Mouse (Mus musculus) olfactory bulb, adult 2 months (tissue): ENCODE results near the gene Sh3bp4. TPM values are rescaled to one million over a fixed set of nuclear protein-coding genes. Genes with fewer than 3 reads are reported as not detected.

Experiments
- H3K27ac ChIP-seq: fragments of 200-500 bp; 2 replicates; pipeline ENCODE4 v1.5.1; 2012; ENCODE audit warnings: low read depth, low read length; ENCODE audit not compliant: insufficient read depth
- H3K4me1 ChIP-seq: fragments of 200-500 bp; 2 replicates; pipeline ENCODE4 v1.6.1; 2012; ENCODE audit warnings: low read length; ENCODE audit not compliant: control insufficient read depth, insufficient read depth
- H3K4me3 ChIP-seq: fragments of 200-500 bp; 2 replicates; pipeline ENCODE4 v1.5.1; 2012; ENCODE audit warnings: mild to moderate bottlenecking, low read depth, low read length, moderate library complexity; ENCODE audit not compliant: insufficient read depth
- CTCF ChIP-seq: fragments of 200-500 bp; IDR thresholded peaks from 2 replicates; pipeline ENCODE4 v1.5.1; 2012; ENCODE audit warnings: low read depth, mild to moderate bottlenecking, low read length, moderate library complexity; ENCODE audit not compliant: insufficient read depth
- POLR2A ChIP-seq: fragments of 200-500 bp; IDR thresholded peaks from 2 replicates; pipeline ENCODE4 v1.6.1; 2012; ENCODE audit warnings: mild to moderate bottlenecking, low read depth, low read length, moderate library complexity; ENCODE audit not compliant: insufficient read depth
- WGBS: fragments of 180-500 bp; shearing (Covaris S2); methylation state at CpG from one replicate; pipeline ENCODE4 v1.1.7; 2018; 5-methylcytosine and 5-hydroxymethylcytosine counted together
- polyA plus RNA-seq: library from polyadenylated mRNA; stranded (reverse); fragments of >200 nt; gene quantifications from 2 replicates; pipeline ENCODE4 v1.2.4, GENCODE M21; 2012; ENCODE audit warnings: low replicate concordance; ENCODE audit not compliant: missing spikeins, insufficient read depth, insufficient read length

The Sh3bp4 gene
- not detected in 2 replicates for polyA plus RNA-seq

DNA sequence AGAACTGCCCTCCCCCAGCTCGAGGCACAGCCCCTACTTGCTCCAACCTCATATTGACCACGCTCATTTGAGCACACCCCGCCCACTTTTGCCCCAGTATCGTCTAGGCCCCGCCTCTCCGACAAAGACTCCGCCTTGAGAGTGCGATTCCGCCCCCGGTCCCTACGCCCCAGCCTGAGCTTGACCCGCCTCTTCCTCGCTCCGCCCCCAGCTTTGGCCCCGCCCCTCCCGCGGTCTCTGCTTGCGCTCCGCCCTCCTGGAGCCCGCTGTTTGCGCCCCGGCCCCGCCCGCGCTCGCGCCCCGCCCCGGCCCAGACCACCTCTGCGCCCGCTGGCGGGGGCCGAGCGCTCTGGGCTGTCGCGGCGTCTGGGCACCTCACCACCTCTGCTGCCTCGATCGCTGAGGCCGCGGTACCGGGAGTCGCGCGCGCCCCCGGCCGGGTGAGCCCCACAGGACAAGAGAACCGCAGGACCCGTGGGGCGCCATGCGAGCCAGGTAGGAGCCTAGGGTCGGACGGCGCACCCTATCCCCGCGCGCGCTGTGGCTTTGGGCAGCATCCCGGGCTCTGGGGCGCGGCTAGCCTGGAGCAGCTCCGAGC is at the start of gene Sh3bp4:
Gene Sh3bp4 (plus strand): TSS at position 313 of the 598 bp plus-strand sequence.
- no peak for TF ChIP-seq CTCF
- peak; percentile 59; the same call in 1 of the 2 replicates for TF ChIP-seq POLR2A
- Histone ChIP-seq H3K4me3 (peak within 1 kb of the TSS; percentile 68), H3K4me1 (peaks cover 17% of the 10 kb centered on the region), H3K27ac (peak within 1 kb of the TSS; percentile 69)
- under 1% methylated on average over 63 of the region's 63 CpGs for WGBS

DNA sequence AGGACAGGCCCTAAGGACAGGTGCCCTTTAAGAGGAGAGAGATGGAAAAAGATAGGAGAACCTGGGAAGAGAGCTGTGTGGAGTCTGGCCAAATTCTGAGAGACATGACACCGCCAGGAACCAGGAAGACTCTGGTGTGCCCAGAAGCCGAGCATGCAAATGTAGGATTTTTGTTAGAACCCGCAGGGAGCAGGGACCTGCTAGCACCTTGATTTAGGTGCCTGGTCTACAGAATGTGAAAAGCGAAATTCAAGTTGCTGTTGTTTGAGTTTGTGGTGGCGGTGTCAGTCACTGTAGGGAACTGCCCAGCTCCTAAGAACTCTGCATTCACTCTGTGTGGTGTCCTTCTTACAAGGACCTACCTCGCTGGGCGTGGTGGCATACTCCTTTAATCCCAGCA is 47.2 kb upstream of the Sh3bp4 start:
- no peak for TF ChIP-seq CTCF
- no peak for TF ChIP-seq POLR2A
- H3K4me1 ChIP-seq = peaks cover 17% of the 10 kb centered on the region
- WGBS = 94% methylated on average over 7 of the region's 7 CpGs
- H3K4me3 ChIP-seq = no peak overlapping the region
- no peak overlapping the region for H3K27ac ChIP-seq

DNA sequence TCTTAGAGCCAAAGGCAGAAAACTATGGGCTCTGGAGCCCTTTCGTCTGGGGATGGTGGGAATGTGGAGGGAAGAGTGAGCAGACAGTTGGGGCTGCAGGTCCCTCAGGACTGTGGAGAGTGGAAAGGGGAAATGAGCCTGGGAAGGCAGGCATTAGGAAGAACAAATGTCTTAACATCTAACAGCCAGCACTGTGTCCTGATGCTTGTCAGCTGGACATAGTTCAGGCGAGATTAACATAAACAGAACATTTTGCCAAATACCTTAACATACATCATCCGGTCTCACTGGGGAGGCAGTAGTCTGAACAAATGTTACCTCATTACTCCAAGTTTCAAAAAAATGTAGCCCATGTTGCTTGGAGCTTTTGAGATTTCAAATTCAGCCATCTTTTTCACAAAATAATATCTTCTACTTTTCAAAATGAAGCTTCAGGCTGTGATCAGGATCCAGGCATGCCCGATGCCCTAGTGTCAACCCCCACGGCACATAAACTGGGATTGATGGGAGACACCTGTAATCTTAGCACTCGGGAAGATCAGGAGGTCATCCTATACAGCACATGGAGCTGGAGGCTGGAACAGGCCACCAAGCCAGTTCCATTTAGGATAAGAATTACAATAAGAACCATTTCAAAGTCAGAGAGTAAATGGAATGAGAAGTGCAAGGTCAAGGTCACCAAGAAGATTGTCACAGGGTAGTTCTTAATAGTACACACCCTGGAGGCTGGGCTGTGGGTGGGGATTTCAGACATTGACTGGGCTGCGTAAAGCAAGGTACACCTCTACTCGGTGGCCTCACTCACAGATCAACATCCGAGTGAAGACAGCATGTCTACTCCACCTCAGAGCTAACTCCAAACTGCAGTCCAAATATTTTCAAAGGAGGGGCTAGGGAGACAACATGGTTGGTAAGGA is 45.3 kb upstream of the Sh3bp4 start:
- Histone ChIP-seq H3K4me1 (peaks cover 17% of the 10 kb centered on the region), H3K4me3 (no peak overlapping the region), H3K27ac (peak overlapping the region; percentile 29; the same call in 1 of the 2 replicates)
- TF ChIP-seq CTCF (no peak), POLR2A (no peak)
- 72% methylated on average over 9 of the region's 9 CpGs for WGBS

DNA sequence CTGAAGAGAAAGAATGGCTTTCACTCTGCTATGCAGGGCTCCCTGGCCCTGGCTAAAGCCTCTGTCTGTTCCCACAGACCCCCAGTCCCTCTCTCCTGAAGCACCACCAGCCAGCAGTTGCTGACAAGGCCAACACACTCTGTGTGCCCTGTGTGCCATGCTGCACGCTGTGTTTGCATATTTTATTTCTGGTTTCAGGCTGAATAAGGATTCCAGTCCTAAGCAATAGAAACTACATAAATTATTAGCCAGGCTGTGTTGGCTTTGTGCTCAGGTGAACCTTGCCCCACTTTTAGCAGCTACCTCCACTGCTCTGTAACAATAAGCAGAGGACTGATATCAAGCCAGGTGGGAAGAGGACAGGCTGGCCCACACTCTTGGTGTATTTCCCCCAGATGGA is 44.2 kb upstream of the Sh3bp4 start:
- 69% methylated on average over 1 of the region's 1 CpGs for WGBS
- H3K4me3 ChIP-seq = no peak overlapping the region
- TF ChIP-seq CTCF (no peak), POLR2A (no peak)

DNA sequence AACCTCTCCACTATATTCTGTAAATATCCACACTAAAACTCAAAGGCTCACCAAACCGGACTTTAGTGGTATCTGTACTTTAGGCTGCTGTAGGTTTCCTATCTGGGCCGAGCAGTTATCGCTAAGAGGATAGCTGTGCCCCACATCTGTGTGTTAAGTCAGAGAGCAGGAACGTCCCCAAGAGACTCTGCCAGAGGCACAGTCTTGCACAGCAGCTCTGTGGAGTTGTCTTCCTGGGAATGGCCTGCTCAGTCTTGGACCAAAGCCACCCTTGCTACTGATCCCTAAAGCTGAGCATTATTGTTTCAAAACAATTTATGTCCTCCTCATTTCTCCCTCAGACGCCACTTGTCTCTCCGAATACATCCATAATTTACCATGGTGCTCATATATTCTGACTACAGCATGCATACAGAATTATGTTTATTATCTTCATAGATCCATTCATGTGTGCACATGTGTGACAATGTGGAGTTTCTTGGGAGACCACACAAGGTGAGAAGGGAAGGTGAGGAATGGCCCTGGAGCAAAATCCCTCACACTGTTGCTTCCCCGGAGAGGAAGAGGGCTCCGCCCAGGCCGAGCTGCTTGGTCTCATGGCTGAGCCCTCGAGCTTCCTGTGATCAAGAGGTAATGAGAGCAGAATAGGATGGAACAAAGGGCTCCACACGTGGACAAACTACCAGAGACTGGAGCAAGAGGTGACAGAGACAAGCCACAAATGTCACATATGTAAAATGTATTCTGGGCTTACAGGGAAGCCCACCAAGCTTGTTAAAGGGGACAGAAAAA is 40.9 kb upstream of the Sh3bp4 start:
- peaks cover 7% of the 10 kb centered on the region for H3K4me1 ChIP-seq
- 83% methylated on average over 11 of the region's 11 CpGs for WGBS
- H3K4me3 ChIP-seq = no peak overlapping the region
- TF ChIP-seq CTCF (no peak), POLR2A (no peak)
- no peak overlapping the region for H3K27ac ChIP-seq

More for the DNA sequence above, 44.2 kb upstream of the Sh3bp4 start:
- no peak overlapping the region for H3K27ac ChIP-seq
- H3K4me1 ChIP-seq = peaks cover 17% of the 10 kb centered on the region

DNA sequence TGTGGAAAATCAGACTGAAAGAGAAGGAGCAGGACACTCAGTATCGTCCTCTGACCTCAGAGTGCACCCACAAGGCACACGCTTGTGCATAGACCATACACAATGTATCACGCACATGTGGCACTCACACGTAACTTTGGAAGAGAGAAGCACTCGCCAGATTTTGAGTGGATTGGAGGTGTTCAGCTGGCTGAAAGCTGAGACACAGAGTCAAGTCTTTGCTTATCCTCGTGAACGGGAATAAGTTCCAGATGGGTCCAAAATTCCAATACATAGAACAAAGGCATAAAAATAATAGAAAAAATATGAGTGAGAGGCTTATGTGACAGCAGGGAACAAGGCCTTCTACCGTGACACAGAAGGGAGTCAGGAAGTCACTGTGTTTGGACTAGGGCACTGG is 36.6 kb upstream of the Sh3bp4 start:
- Histone ChIP-seq H3K4me1 (no peaks in the 10 kb centered on the region), H3K27ac (no peak overlapping the region), H3K4me3 (no peak overlapping the region)
- WGBS = 88% methylated on average over 8 of the region's 8 CpGs
- no peak for TF ChIP-seq CTCF
- TF ChIP-seq POLR2A = no peak

DNA sequence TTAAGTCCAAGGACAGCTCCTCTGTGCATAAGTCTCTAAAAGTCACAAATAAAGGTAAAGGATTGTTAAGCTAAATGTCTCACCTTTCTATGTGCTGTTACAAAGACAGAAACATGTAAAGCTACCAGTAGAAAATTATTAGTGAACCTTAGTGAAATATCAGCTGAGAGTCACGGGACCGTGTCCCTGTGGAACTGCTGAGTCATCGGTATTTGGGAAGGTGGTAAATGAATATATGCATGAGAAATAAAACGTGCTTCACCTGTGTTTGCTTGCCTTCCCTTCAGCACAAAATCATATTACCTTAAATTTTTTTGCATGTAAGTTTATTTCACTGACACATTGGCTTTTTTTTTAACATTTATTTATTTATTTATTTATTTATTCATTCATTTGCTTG is 36.2 kb upstream of the Sh3bp4 start:
- TF ChIP-seq POLR2A (no peak), CTCF (no peak)
- H3K4me3 ChIP-seq = no peak overlapping the region
- 80% methylated on average over 4 of the region's 4 CpGs for WGBS
- H3K27ac ChIP-seq = no peak overlapping the region
- H3K4me1 ChIP-seq = no peaks in the 10 kb centered on the region

DNA sequence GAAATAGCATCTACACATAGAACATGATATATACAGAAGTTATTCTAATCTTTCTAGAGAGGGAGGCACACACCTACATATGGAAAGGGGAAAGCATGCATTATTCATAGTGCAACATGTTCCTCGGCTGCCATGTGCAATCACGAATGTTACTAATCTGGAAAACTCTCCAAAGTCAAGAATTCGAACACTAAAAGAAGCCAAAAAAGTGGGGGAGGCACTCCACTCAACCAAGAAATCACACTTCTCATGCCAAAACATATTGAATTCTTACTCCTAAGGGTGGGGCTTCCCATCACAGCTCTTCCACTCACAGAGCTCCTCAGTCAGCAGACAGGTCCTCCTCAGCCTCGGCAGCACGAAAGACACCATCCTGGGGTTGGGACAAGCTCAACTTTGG is 35.1 kb upstream of the Sh3bp4 start:
- Histone ChIP-seq H3K4me3 (no peak overlapping the region), H3K27ac (no peak overlapping the region), H3K4me1 (no peaks in the 10 kb centered on the region)
- TF ChIP-seq POLR2A = no peak
- TF ChIP-seq CTCF = no peak
- 90% methylated on average over 5 of the region's 5 CpGs for WGBS
